Mouse (Mus musculus) layer of hippocampus, postnatal 25 days (tissue): ENCODE data around the gene Plppr3. TPM values are rescaled to one million over a fixed set of nuclear protein-coding genes. Genes with fewer than 3 reads are reported as not detected.

Experiments
- DNase-seq, 2 experiments: peaks; one replicate each; pipeline ENCODE4 v3.0.0; 2022; ENCODE audit warnings: mixed read lengths in 2 of 2, low spot score in 1 of 2; ENCODE audit errors: extremely low spot score in 1 of 2
- total RNA-seq, 2 experiments: library from RNA; stranded (reverse); gene quantifications; 2 replicates each; pipeline ENCODE4 v1.2.3; 2021

Gene Plppr3
- total RNA-seq, 2 experiments from 2014 or later, result 32.4 to 34.4 TPM

DNA sequence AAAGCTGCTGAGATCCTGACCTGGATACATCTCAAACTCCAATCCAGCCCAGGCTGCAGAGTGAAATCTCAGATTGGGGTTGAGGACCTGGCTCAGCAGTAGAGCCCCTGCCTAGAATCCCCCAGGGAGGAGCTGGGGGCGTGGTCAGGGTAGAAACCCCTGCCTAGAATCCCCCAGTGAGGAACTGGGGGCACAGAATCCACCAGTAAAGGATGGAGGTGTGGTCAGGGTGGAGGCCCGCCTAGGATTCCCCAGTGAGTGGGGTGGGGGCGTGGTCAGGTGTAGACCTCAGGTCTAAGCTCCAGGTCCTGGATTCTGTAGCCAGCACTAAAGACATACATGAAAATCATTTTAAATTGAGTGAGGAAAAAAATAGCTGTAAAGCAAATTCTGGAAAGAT lies 1.6 kb downstream of the Plppr3 start:
- no peak for DNase-seq

DNA sequence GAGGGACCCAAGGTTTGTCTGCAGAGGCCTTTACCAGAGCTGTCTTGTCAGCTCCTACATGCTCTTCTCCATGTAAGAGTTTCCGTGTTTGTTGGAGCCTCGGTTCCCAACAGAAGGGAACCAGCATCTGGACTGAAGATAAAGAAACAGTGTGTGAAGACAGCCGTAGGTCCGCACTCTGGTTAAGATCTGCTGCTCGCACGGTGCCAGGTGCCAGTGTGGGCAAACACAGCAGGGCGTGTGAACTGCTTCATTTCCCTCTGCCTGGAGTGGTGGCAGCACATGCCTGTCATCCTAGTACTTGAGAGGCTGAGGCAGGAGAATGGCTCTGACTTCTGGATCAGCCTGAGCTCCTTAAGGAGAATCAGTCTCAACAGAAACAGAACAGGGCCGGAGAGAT lies 2.6 kb downstream of the Plppr3 start:
- DNase-seq, result no peak

DNA sequence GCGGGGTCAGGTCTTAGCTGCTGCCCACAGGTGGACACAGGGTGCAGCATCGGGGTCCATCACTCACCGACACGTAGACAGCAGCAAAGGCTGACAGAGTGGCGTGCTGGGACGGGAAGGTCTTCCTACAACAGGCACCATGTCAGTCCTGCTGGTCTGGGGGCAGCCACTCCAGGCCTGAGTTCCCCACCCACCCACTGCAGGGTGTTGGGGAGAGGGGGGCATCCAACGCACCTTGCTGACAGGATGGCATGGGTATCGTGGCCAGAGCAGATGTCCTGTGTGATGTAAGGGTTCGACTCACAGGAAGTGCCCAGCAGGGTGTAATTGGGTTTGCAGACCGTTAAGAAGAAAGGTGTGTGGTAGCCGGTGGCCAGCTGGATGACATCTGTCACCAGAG lies 7.8 kb downstream of the Plppr3 start:
- DNase-seq, result no peak

DNA sequence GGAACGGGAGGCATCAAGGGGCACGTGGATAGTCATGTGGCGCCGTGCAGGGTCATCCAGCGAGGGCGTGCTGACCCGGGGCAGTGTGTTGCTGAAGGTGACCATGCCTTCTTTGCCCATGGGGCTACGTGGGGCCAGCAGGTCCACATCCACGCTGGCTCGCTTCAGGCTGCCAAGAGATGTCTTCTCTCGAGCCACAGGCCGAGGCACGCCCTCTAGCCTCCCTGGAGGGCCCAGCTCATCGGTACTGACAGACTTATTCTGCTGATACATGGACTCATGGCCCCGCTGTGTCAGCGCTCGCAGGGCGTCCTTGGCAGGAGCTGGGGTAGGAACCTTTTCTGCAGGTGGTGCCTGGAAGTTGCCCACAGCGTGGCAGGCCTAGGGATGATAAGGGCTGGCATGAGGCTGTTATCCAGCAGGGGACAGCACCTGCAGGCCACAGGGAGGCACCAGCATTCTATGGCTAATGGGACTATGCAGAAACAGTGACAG lies 8.6 kb downstream of the Plppr3 start:
- no peak for DNase-seq

DNA sequence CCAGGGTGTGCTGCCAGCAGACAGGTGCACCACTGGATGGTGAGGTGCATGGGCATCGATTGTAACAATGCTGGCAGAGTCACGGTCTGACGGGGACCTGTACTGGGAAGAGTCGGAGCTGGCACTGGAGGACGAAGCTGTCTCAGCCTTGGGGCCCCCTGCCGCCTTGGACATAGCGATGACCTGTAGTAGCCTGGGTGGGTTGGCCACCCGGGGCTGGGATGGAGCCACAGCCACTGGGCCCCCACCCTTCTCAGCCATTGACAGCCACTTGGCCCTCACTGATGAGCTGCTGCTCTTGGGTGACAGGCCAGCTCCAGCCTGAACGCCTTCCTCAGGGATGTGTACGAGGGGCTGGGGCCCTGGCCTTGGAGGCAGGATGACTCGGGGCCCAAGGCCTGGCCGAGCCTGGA lies 9.2 kb downstream of the Plppr3 start:
- no peak for DNase-seq

DNA sequence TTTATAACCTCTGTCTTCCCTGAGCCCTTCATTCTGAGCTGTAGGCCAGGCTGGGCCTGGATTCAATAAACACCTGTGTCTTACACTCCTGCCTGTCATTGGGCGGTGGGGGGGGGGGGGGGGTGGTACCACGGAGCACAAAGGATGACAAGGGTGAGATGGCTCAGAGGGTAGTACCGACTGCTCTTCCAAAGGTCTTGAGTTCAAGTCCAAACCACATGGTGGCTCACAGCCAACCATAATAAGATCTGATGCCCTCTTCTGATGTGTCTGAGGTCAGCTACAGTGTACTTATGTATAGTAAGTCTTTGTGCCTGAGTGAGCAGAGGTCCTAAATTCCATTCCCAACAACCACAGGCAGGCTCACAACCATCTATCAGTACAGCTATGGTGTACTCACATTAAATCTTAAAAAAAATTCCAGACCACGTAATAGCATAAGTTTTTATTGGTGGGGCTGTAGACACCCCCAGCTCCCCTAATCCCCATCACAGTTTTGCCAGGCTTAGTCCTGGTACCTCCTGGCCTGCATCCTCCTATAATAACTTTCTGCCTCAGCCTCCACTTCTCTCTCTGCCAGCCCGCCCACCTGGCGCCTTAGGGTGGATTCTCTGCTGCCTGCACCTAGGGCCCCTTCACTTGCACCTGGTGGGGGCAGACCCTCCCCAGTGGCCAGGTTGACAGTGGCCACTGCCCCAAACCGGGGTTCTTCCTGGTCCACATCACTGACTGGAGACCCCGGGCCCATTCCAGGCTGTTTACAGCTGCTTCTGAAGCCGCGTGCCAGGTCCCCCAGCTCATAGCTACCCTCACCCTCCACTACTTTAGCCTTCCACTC lies 9.9 kb downstream of the Plppr3 start:
- DNase-seq, result no peak

DNA sequence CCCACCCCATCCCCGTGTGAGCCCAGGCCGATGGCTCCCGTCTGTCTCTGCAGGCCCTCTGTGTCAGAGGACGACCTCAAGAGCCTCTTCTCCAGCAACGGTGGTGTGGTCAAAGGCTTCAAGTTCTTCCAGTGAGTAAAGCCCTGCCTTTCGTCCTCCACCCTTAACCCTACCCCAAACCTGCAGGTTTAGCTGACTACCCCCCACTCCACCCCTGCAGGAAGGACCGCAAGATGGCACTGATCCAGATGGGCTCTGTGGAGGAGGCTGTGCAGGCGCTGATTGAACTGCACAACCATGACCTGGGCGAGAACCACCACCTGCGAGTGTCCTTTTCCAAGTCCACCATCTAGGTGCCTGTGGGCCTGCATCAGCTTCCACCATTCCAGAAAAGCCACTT lies 11.5 kb downstream of the Plppr3 start:
- no peak for DNase-seq

DNA sequence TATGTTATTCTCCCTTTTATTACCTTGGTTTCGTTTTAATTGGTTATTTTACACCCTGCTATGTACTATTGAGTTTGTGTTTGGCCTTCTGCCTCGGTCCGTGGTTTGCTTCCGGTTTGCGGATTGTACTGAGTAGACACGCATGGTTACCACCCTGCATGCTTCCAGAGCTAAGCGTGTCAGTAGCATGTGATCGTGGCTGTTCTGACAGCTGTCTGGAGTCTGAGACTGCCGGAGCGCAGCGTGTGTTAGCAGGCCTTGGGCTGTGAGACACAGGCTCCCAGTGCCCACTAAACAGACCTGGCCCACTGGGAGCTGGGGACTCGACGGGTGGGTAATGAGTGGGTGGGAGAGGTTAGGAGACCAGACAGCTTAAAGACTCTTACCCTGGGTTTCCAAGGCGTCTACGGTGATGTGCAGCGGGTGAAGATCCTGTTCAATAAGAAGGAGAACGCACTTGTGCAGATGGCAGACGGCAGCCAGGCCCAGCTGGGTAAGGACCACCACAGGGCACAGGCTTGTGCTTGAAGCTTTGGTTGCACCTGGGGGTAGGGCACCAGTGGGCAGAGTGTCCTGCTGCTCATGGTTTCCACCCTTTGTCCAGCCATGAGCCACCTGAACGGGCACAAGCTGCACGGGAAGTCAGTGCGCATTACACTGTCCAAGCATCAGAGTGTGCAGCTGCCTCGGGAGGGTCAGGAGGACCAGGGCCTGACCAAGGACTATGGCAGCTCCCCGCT lies 12.2 kb downstream of the Plppr3 start:
- no peak for DNase-seq

DNA sequence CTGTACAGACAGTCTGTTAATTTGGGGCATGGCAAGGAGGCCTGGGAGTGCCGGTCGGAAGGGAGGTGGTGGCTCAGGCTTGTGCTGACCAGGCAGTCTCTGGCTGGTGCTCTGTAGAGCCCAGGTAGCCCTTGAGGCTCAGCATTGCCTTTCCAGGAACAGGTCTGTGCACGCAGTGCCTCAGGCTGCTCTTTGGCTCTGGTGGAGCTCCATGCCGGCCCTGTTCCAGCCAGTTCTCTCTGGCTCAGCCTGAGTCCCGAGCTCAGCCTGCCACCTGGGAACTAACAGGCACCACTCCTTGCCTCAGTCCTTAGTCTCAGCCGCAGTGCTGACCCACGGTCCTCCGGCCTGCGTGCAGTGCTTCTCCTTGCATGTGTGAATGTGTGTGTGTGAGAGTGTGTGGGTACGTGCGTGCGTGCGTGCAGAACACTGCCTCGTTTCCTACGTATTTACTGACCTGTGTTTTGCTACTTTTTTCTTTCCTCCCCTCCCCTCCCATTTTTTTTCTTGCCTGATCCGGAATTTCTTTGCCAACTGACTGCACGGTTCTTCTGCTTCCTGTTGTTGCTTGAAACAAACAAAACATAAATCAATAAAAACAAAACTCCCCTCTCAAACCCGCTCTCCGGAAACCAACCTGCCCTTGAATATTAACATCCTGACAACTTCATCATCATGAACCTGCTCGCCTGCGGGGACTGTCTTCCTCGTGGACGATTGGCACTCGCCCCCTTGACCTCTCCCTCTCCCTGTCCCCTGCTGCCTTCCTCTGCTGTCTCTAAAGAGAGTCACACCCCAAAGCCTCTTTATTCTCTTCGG lies 13.0 kb downstream of the Plppr3 start:
- DNase-seq, result no peak

DNA sequence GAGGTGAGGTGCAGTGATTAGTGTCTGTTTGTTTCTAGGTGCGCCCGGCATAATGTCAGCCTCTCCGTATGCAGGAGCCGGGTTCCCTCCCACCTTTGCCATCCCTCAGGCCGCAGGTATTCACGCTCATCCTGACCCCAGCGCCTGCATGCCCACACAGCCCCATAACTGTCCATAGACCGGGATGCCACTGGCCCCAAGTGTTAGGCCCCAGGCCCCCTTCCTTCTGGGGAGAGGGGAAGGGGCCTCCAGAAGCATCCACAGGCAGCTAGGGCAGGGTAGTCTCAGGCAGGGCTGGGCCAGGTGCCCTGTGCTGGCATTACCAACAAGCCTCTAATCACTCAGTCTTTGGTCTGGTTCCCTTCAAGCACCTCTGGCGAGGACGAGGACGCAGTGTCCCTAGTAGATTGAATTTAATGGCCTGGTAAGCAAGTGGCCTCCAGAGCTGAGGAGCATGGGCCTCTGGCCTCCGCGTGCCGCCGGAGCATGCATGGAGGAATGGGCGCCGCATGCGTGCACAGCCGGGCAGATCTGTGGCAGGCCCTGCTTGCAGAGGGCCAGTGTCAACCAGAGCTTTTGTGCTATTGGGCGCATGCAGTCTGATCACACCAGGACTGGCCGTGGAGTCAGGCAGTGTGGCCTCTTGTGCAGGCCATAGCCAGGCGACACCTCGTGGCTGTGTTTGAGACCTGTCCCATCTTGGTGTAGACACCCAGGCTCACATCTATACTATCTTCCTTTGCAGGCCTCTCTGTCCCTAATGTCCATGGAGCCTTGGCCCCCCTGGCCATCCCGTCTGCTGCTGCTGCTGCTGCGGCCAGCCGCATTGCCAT lies 14.1 kb downstream of the Plppr3 start:
- DNase-seq, result no peak

DNA sequence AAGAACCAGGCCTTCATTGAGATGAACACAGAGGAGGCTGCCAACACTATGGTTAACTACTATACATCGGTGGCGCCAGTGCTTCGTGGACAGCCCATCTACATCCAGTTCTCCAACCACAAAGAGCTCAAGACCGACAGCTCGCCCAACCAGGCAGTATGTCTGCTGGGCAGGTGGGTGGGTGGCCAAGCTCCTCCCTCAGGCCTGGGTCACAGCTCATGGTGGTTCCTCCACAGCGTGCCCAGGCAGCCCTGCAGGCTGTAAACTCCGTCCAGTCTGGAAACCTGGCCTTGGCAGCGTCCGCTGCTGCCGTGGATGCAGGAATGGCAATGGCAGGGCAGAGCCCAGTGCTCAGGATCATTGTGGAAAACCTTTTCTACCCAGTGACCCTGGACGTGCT lies 15.3 kb downstream of the Plppr3 start:
- DNase-seq, result no peak

DNA sequence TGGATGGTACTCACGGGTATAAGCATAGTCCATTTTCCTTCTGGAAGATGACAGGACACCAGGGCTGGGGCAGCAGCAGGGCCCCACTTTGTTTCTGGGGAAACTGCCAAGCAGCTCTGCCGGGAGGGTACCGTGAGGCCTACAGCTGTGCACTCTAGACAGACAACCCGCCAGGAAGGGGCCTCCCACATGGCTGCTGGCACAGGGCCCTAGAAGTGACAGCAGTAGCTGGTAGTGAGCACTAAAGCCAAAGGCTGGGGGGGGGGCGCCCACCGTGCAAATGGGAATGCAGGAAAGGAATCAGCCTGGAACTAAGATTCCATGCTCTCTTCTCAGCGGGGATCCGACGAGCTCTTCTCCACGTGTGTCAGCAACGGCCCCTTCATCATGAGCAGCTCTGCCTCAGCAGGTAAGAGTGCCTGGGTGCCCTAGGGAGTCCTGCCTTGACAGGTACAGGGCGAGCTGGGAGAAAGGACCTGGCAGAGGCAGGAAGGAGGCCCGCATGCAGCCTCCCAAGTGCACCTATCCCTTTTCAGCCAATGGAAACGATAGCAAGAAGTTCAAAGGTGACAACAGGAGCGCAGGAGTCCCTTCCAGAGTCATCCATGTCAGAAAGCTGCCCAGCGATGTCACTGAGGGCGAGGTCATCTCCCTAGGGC lies 15.9 kb downstream of the Plppr3 start:
- peak; percentile 52 to 61 for DNase-seq

DNA sequence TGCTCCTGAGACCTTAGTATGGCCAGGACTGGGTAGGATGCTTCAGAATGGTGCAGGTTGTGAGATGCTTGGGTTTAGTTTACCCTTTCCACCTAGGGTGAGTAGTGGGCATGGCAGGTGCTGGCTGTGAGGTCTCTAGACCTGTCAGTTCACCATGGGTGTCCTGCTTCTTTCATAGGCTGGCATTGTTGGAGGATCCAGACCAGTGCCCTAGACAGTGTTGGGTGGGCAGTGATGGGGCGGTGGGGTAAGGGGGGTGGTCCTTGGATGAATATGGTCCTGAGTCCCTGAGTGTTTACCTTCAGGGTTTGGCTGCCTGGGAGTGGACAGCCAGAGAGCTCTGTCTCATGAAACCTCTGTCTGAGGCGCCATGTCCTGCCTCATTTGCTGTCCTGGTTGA lies 16.5 kb downstream of the Plppr3 start:
- DNase-seq, result no peak

DNA sequence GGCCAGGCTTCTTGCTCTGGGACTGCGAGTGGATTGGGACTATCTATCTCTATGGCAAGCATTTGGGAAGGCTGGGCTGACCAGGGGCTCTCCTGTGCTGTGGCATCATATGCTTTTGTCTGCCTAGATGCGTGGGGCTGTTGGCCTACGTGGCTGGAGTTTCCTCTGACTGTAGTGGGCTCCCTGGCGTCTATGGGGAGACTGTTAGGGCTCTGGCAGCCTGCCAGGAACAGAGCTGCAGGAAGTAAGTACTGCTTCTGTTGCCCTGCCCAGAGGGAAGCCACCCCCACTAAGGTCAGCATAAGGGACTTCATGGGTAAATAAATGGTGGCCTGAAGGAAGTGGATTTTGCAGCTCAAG lies 17.0 kb downstream of the Plppr3 start:
- no peak for DNase-seq

DNA sequence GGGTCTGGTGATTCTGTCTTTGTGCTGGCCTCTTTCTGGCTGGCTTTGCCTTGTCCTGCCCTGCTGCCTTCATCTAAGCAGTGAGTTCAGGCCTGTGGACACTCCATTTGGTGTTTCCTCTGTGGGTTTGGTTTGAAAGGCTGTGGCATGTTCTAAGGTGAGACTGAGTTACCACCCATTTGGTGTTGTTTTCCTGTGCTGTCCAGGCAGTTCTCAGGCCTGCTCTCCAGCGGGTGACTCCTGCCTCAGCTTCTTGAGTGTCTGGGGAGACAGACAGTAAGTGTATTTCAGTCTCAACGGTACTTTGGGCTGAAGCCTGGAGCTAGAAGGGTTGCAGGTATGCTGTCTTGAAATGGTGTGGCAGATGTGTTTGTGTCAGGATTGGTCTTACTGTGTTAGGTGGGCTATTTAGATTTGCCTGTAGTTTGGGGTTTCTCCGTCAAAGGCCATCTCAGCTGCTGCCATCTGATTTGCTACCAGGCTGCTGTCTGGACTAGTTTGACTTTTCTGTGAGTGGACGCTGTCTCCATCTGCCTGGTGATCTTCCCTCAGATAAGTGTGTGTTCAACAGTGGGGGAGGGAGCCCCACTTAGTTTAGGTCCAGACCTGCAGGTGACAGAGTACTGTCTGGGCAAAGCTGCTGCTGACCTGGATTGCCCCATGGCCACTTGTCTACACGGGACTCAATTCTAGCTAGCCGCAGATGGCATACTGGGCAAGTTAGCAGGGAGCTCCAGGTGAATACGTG lies 17.6 kb downstream of the Plppr3 start:
- no peak for DNase-seq

DNA sequence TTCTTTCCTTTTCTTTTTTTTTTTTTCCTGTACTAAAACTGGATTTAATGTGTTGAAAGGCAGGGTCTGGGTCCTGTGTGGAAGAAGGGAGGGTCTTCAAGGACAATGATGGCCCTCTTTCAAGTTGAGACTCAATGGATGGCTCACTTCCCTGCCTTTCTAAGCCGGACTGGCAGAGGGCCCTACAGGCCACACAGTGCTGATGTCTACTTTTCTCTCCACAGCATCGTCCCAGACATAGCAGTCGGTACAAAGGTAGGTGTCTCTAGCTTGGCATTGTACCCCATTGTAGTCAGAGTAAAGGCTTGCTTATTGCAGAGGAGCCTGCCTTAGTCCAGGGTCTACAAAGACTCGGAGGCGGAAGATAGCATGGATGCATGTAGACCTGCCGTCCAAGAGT lies 18.2 kb downstream of the Plppr3 start:
- DNase-seq, result no peak

DNA sequence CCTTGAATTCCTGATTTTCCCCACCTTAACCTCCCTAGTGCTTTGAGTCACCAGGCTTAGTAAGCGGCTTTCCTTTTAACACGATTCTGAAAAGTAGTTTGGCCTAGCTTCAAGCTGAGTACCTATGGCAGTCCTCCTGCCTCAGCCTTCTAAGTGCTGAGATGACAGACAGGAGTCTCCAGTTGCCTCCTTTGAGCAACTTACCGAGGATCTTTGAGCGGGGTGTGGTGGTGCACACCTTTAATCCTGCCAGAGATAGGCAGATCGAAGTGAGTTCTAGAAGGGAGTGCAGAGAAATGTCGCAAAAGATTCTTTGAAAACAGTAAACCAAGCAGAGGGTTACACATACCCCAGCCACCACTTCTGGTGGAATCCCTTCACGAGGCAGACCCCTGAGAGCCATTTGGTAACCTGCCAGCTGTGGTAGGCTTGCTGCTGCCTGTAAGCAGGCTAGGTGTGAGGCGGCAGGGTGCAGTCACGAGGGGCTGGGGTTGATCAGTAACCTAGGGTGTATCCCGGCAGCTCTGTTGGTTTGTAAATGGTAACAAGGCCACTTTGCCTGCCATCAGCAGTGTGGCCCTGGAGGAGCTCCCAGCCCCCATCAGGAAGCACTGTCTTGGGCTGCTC lies 18.8 kb downstream of the Plppr3 start:
- DNase-seq, result no peak

DNA sequence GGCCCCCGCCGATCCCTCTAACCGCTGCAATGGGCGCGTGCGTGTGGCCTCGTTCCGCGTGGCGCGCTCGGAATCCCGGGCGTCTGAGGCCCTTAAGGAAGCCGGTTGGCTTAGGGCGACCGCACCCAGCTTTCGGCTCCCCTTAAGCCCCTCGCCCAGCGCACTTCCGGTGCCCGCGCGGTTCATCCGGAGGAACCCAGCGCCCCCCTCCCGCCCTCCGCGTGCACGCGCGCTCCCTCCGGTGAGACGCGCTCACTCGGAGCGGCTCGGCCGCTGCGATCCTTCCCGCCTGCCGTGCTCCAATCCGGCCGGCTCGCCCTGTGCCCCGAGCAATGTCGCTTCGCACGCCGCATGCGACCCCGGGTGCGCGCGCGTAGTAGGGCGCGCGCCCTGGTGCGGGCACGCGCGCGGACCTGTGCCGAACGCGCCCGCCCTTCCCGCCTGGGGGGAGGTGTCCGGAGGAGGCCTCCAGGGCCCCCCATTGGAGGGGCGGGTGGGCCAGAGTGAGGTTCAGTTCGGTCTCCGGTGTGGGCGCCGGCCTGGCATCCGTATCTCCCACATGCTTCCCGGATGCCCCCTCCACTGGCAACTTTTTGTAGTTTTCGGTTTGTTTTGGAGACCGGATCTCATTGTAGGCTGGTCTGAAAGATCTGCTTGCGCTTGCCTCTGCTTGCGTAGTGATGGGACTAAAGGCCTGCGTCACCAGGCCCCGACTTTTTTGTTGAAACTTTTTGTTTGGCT lies 19.5 kb downstream of the Plppr3 start:
- DNase-seq, result no peak
